Mouse (Mus musculus): ENCODE measurements around the gene Prdm16. TPM values are rescaled to one million over a fixed set of nuclear protein-coding genes. Genes with fewer than 3 reads are reported as not detected.

Gene Prdm16
- total and polyA plus RNA-seq, 3 experiments: not detected

- no peaks in the 10 kb centered on the region for H3K27me3 ChIP-seq (replicated peaks)
- peaks cover 96% of the 10 kb centered on the region for H3K9me3 ChIP-seq (replicated peaks; ENCODE audit: low read length)
- DNase-seq (ENCODE audit: extremely low read depth): no peak
- H3K36me3 ChIP-seq (replicated peaks in 1 of 2; ENCODE audit: control insufficient read depth in 1 of 2, insufficient read depth in 1 of 2, low read length in 1 of 2): no peaks in the 10 kb centered on the region
- dilution Hi-C loops (cut with MboI; ENCODE audit: extremely low pct_ligation_motif_present, extremely low pct_unique_long_range_greater_than_20kb, low sequenced_read_pairs) (no loop called here), in situ Hi-C loops (cut with MboI; ENCODE audit: low pct_ligation_motif_present, low pct_unique_long_range_greater_than_20kb, low sequenced_read_pairs) (no loop called here)
- H3K79me2 ChIP-seq (replicated peaks; ENCODE audit: control insufficient read depth, extremely low read depth, insufficient read depth, poor library complexity, severe bottlenecking): no peaks in the 10 kb centered on the region
- H3K9ac ChIP-seq (ENCODE audit: insufficient read depth, low read depth): no peak overlapping the region
- H3K4me3 ChIP-seq (replicated peaks in 1 of 3; ENCODE audit: low read depth in 2 of 3, low read length in 2 of 3, poor library complexity in 1 of 3): no peak overlapping the region
- no peak for TF ChIP-seq MEF2A (IDR thresholded peaks at IDR 0.05; ENCODE audit: borderline replicate concordance, low read depth, low read length)
- TF ChIP-seq ZMIZ1 (IDR thresholded peaks at IDR 0.05; ENCODE audit: low read depth, low read length): no peak
- TF ChIP-seq RCOR1 (conservative IDR thresholded peaks at IDR 0.05; ENCODE audit: low read depth, low read length): no peak
- no peak for TF ChIP-seq TCF12 (IDR thresholded peaks at IDR 0.05; ENCODE audit: low read depth, low read length)
- TF ChIP-seq MAZ (IDR thresholded peaks at IDR 0.05; ENCODE audit: low read depth, low read length): no peak
- TF ChIP-seq EP300 (IDR thresholded peaks at IDR 0.05; ENCODE audit: low read length): no peak
- H3K4me1 ChIP-seq (ENCODE audit: control insufficient read depth in 1 of 2, insufficient read depth in 2 of 2): no peaks in the 10 kb centered on the region
- H3K27ac ChIP-seq (ENCODE audit: insufficient read depth, low read depth): no peak overlapping the region
- H3K4me2 ChIP-seq (ENCODE audit: insufficient read depth, low read depth, poor library complexity, severe bottlenecking): no peak overlapping the region
Measured at GRCm38 (mm10) chr4:154556418-154556817, 80.3 kb downstream of the Prdm16 start.

- no peaks in the 10 kb centered on the region for H3K27me3 ChIP-seq (replicated peaks)
- dilution Hi-C loops (cut with MboI; ENCODE audit: extremely low pct_ligation_motif_present, extremely low pct_unique_long_range_greater_than_20kb, low sequenced_read_pairs): no loop called here
Measured at GRCm38 (mm10) chr4:154549961-154550393, 86.7 kb downstream of the Prdm16 start.

GRCm38 (mm10) chr4:154549497-154549896, 87.2 kb downstream of the Prdm16 start:
- Histone ChIP-seq H3K36me3 (replicated peaks in 1 of 2; ENCODE audit: control insufficient read depth in 1 of 2, insufficient read depth in 1 of 2, low read length in 1 of 2) (no peaks in the 10 kb centered on the region), H3K4me3 (replicated peaks in 1 of 3; ENCODE audit: low read depth in 2 of 3, low read length in 2 of 3, poor library complexity in 1 of 3) (no peak overlapping the region), H3K4me2 (ENCODE audit: insufficient read depth, low read depth, poor library complexity, severe bottlenecking) (no peak overlapping the region), H3K79me2 (replicated peaks; ENCODE audit: control insufficient read depth, extremely low read depth, insufficient read depth, poor library complexity, severe bottlenecking) (no peaks in the 10 kb centered on the region), H3K9me3 (replicated peaks; ENCODE audit: low read length) (peaks cover 94% of the 10 kb centered on the region), H3K4me1 (ENCODE audit: control insufficient read depth in 1 of 2, insufficient read depth in 2 of 2) (no peaks in the 10 kb centered on the region), H3K27me3 (replicated peaks) (no peaks in the 10 kb centered on the region), H3K27ac (ENCODE audit: insufficient read depth, low read depth) (no peak overlapping the region), H3K9ac (ENCODE audit: insufficient read depth, low read depth) (no peak overlapping the region)
- TF ChIP-seq MXI1 (IDR thresholded peaks at IDR 0.05; ENCODE audit: low read depth, low read length) (no peak), ELF1 (IDR thresholded peaks at IDR 0.05; ENCODE audit: low read depth, low read length) (no peak), GABPA (IDR thresholded peaks at IDR 0.05; ENCODE audit: insufficient replicate concordance, low read depth, low read length) (no peak), ZKSCAN1 (IDR thresholded peaks at IDR 0.05; ENCODE audit: borderline replicate concordance, low read depth, low read length) (no peak), ZNF384 (IDR thresholded peaks at IDR 0.05; ENCODE audit: low read depth, low read length) (no peak), ETS1 (conservative IDR thresholded peaks at IDR 0.05; ENCODE audit: low read depth, low read length) (no peak), CHD1 (IDR thresholded peaks at IDR 0.05; ENCODE audit: low read depth, low read length) (no peak), SMC3 (IDR thresholded peaks at IDR 0.05; ENCODE audit: low read depth, low read length) (no peak), TBP (conservative IDR thresholded peaks at IDR 0.05; ENCODE audit: low read depth, low read length) (no peak)
- DNase-seq (ENCODE audit: extremely low read depth): no peak
- in situ Hi-C loops (cut with MboI; ENCODE audit: low pct_ligation_motif_present, low pct_unique_long_range_greater_than_20kb, low sequenced_read_pairs) (no loop called here), dilution Hi-C loops (cut with MboI; ENCODE audit: extremely low pct_ligation_motif_present, extremely low pct_unique_long_range_greater_than_20kb, low sequenced_read_pairs) (no loop called here)

More at GRCm38 (mm10) chr4:154549961-154550393, 86.7 kb downstream of the Prdm16 start:
- H3K4me2 ChIP-seq (ENCODE audit: insufficient read depth, low read depth, poor library complexity, severe bottlenecking): no peak overlapping the region
- no peaks in the 10 kb centered on the region for H3K4me1 ChIP-seq (ENCODE audit: control insufficient read depth in 1 of 2, insufficient read depth in 2 of 2)
- H3K79me2 ChIP-seq (replicated peaks; ENCODE audit: control insufficient read depth, extremely low read depth, insufficient read depth, poor library complexity, severe bottlenecking): no peaks in the 10 kb centered on the region
- H3K27ac ChIP-seq (ENCODE audit: insufficient read depth, low read depth): no peak overlapping the region
- no peaks in the 10 kb centered on the region for H3K36me3 ChIP-seq (replicated peaks in 1 of 2; ENCODE audit: control insufficient read depth in 1 of 2, insufficient read depth in 1 of 2, low read length in 1 of 2)
- peaks cover 95% of the 10 kb centered on the region for H3K9me3 ChIP-seq (replicated peaks; ENCODE audit: low read length)
- H3K9ac ChIP-seq (ENCODE audit: insufficient read depth, low read depth): no peak overlapping the region
- in situ Hi-C loops (cut with MboI; ENCODE audit: low pct_ligation_motif_present, low pct_unique_long_range_greater_than_20kb, low sequenced_read_pairs): no loop called here
- DNase-seq (ENCODE audit: extremely low read depth): no peak
- TF ChIP-seq POLR2AphosphoS2 (IDR thresholded peaks at IDR 0.05; ENCODE audit: low read depth, low read length): no peak
- H3K4me3 ChIP-seq (replicated peaks in 1 of 3; ENCODE audit: low read depth in 2 of 3, low read length in 2 of 3, poor library complexity in 1 of 3): no peak overlapping the region
